Mouse (Mus musculus): ENCODE results near the gene Zmiz1. TPM values are rescaled to one million over a fixed set of nuclear protein-coding genes. Genes with fewer than 3 reads are reported as not detected.

Zmiz1 gene
- total RNA-seq, 1 experiment from 2014 or later: 96.9 TPM

- DNase-seq: peak; percentile 61
Observed at GRCm38 (mm10) chr14:25472096-25472861, 13.3 kb downstream of the Zmiz1 start.

GRCm38 (mm10) chr14:25472981-25473649 is 14.1 kb downstream of the Zmiz1 start:
- no peak for DNase-seq

- DNase-seq: no peak
Observed at GRCm38 (mm10) chr14:25474017-25474416, 15.0 kb downstream of the Zmiz1 start.

GRCm38 (mm10) chr14:25474732-25475131 is 15.7 kb downstream of the Zmiz1 start:
- no peak for DNase-seq

GRCm38 (mm10) chr14:25476048-25476447 is 17.1 kb downstream of the Zmiz1 start:
- DNase-seq: no peak

GRCm38 (mm10) chr14:25476453-25476852 is 17.5 kb downstream of the Zmiz1 start:
- DNase-seq: peak; percentile 67

- DNase-seq: no peak
Observed at GRCm38 (mm10) chr14:25477268-25477667, 18.3 kb downstream of the Zmiz1 start.

GRCm38 (mm10) chr14:25478257-25478656 is 19.3 kb downstream of the Zmiz1 start:
- DNase-seq: no peak

- DNase-seq: no peak
Observed at GRCm38 (mm10) chr14:25478755-25479154, 19.8 kb downstream of the Zmiz1 start.

GRCm38 (mm10) chr14:25479841-25480252 is 20.9 kb downstream of the Zmiz1 start:
- DNase-seq: peak; percentile 76

GRCm38 (mm10) chr14:25480443-25480842 is 21.5 kb downstream of the Zmiz1 start:
- no peak for DNase-seq

- DNase-seq: peak; percentile 90
Observed at GRCm38 (mm10) chr14:25480916-25481666, 22.1 kb downstream of the Zmiz1 start.

GRCm38 (mm10) chr14:25481667-25482331 is 22.8 kb downstream of the Zmiz1 start:
- no peak for DNase-seq

- no peak for DNase-seq
Observed at GRCm38 (mm10) chr14:25482404-25482803, 23.4 kb downstream of the Zmiz1 start.

GRCm38 (mm10) chr14:25483285-25483684 is 24.3 kb downstream of the Zmiz1 start:
- DNase-seq: no peak

- peak; percentile 68 for DNase-seq
Observed at GRCm38 (mm10) chr14:25484049-25484448, 25.1 kb downstream of the Zmiz1 start.

- DNase-seq: no peak
Observed at GRCm38 (mm10) chr14:25486220-25486619, 27.2 kb downstream of the Zmiz1 start.

- no peak for DNase-seq
Observed at GRCm38 (mm10) chr14:25486742-25487469, 27.9 kb downstream of the Zmiz1 start.

GRCm38 (mm10) chr14:25487470-25487955 is 28.5 kb downstream of the Zmiz1 start:
- DNase-seq: no peak

- DNase-seq: peak; percentile 84
Observed at GRCm38 (mm10) chr14:25488097-25488613, 29.2 kb downstream of the Zmiz1 start.

Measured in adrenal gland, postnatal 14 days (tissue).